Mouse (Mus musculus): ENCODE results near the gene Pskh1.

Gene Pskh1

GRCm38 (mm10) chr8:105900180-105900940 lies at the start of gene Pskh1:
Pskh1 (plus strand) TSS chr8:105900441.
- ATAC-seq (ENCODE audit: low TSS enrichment) = peak; percentile 91

GRCm38 (mm10) chr8:105850611-105851010 lies 49.6 kb upstream of the Pskh1 start:
- no peak for ATAC-seq (ENCODE audit: low TSS enrichment)

- ATAC-seq (ENCODE audit: low TSS enrichment) = peak; percentile 78
Observed at GRCm38 (mm10) chr8:105851651-105852143, 48.5 kb upstream of the Pskh1 start.

- ATAC-seq (ENCODE audit: low TSS enrichment) = no peak
Observed at GRCm38 (mm10) chr8:105852146-105852729, 48.0 kb upstream of the Pskh1 start.

GRCm38 (mm10) chr8:105853178-105853577 lies 47.1 kb upstream of the Pskh1 start, which contains the start of gene Cenpt:
Cenpt (minus strand) TSS chr8:105853278.
- no peak for ATAC-seq (ENCODE audit: low TSS enrichment)

GRCm38 (mm10) chr8:105854303-105854702 lies 45.9 kb upstream of the Pskh1 start:
- no peak for ATAC-seq (ENCODE audit: low TSS enrichment)

GRCm38 (mm10) chr8:105854715-105855216 lies 45.5 kb upstream of the Pskh1 start, which contains the start of gene Thap11:
Thap11 (plus strand) TSS chr8:105855132.
- peak; percentile 83 for ATAC-seq (ENCODE audit: low TSS enrichment)

- peak; percentile 27 for ATAC-seq (ENCODE audit: low TSS enrichment)
Observed at GRCm38 (mm10) chr8:105855248-105856167, 44.7 kb upstream of the Pskh1 start.

- no peak for ATAC-seq (ENCODE audit: low TSS enrichment)
Observed at GRCm38 (mm10) chr8:105856168-105856835, 43.9 kb upstream of the Pskh1 start.

- no peak for ATAC-seq (ENCODE audit: low TSS enrichment)
Observed at GRCm38 (mm10) chr8:105858495-105858894, 41.7 kb upstream of the Pskh1 start.

GRCm38 (mm10) chr8:105859314-105859713 lies 40.9 kb upstream of the Pskh1 start:
- ATAC-seq (ENCODE audit: low TSS enrichment) = no peak

GRCm38 (mm10) chr8:105860143-105860981 lies 39.9 kb upstream of the Pskh1 start, which contains the start of gene Nutf2:
Nutf2 (plus strand) TSS chr8:105860580.
- peak; percentile 93 for ATAC-seq (ENCODE audit: low TSS enrichment)

- no peak for ATAC-seq (ENCODE audit: low TSS enrichment)
Observed at GRCm38 (mm10) chr8:105861951-105862350, 38.3 kb upstream of the Pskh1 start.

GRCm38 (mm10) chr8:105866364-105867029 lies 33.7 kb upstream of the Pskh1 start:
- no peak for ATAC-seq (ENCODE audit: low TSS enrichment)

GRCm38 (mm10) chr8:105874301-105874700 lies 25.9 kb upstream of the Pskh1 start:
- peak; percentile 82 for ATAC-seq (ENCODE audit: low TSS enrichment)

- ATAC-seq (ENCODE audit: low TSS enrichment) = peak; percentile 84
Observed at GRCm38 (mm10) chr8:105880754-105881520, 19.3 kb upstream of the Pskh1 start, which contains the start of gene Edc4. Edc4 (plus strand) TSS chr8:105880881.

- ATAC-seq (ENCODE audit: low TSS enrichment) = no peak
Observed at GRCm38 (mm10) chr8:105889756-105890465, 10.3 kb upstream of the Pskh1 start.

- ATAC-seq (ENCODE audit: low TSS enrichment) = 0 out of 2 replicates have a peak, but pooled peaks have one; percentile 20
Observed at GRCm38 (mm10) chr8:105890870-105891269, 9.4 kb upstream of the Pskh1 start.

All from frontal cortex, adult (tissue).